Mouse (Mus musculus) layer of hippocampus, postnatal 25 days (tissue): ENCODE data around the gene Fam20c. TPM values are rescaled to one million over a fixed set of nuclear protein-coding genes. Genes with fewer than 3 reads are reported as not detected.

ENCODE experiments used
- DNase-seq, 2 experiments: peaks; one replicate each; pipeline ENCODE4 v3.0.0; 2022; ENCODE audit warnings: mixed read lengths in 2 of 2, low spot score in 1 of 2; ENCODE audit errors: extremely low spot score in 1 of 2
- total RNA-seq, 2 experiments: library from RNA; stranded (reverse); gene quantifications; 2 replicates each; pipeline ENCODE4 v1.2.3; 2021

The Fam20c gene
- 10 to 100 TPM; 31.2 to 31.7 TPM for total RNA-seq

DNA sequence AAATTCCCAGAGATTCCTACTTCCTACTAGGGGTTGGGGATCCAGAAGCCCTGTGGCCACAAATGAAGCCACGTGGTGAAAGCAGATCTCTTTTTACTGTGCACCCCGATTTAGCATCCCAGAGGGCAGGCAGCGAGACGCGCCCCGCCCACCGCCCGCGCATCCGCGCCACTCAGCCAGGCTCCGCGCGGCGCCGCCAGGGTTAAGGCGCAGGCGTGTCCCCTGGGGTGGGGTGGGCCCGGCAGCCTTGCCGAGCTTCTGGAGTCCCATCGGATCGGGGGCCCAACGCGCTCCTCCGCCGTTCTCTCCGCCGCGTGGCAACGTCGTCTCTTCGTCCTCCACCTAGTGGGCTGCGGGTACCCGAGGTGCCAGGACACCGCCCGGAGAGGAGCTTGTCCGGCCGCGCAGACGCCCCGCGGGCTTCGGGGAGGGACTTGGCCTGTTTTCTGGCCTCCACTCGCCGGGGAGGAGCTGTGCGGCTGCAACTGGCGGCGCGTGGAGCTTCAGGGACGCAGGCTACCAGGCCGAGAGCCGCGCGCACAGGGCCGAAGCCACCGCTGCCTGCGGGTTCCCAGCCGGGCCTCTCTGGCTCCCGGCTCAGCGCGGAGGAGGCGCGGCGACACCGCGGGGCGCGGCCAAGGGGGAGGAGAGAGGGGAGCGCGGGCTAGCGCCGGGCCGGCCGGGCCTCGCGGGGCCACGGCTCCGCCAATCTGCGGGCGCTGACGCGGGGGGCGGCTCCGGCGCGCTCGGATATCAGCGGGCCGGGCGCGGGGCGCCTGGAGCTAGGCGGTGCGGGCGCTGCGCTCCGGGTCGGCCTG is at the start of gene Fam20c:
Gene Fam20c, plus strand, starts transcription at position 212 of the 818 bp plus-strand sequence.
- DNase-seq, result peak; percentile 51 to 73

DNA sequence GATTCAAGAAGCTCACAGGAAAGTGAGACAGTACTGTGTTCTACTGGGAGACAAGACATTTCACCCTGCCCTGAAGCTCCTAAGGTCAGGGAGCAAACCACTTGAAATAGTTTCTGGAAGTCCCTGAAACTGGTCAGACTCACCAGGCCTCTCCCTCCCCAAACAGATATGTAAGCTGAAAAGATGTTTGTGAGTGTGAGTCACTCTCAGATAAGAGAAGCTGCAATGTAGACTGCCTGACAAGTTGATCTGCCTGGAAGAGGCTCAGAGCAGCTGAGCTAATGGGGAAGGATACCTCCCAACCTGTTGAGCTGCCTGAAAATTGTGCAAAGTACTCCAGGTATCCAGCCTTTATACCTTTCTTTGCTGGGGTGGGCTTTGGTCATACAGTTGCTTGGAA is 46.9 kb upstream of the Fam20c start:
- no peak for DNase-seq

DNA sequence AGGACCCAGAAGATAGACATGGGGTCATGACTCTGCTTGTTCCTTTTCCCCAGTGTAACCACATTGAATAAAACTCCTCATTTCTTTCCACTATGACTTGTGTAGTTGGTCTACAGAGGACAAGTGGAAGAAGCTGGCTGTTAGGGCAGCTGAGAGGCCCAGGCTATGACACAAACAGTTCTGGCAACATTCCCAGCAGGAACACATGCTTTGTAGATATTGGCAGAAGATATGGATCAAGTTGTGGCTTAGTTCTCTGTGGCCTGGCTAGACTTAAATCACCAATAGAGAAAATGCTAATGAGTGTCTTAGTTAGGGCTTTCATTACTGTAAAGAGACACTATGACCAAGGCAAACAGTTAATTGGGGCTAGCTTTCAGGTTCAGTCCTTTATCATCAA is 45.7 kb upstream of the Fam20c start:
- DNase-seq, result no peak

DNA sequence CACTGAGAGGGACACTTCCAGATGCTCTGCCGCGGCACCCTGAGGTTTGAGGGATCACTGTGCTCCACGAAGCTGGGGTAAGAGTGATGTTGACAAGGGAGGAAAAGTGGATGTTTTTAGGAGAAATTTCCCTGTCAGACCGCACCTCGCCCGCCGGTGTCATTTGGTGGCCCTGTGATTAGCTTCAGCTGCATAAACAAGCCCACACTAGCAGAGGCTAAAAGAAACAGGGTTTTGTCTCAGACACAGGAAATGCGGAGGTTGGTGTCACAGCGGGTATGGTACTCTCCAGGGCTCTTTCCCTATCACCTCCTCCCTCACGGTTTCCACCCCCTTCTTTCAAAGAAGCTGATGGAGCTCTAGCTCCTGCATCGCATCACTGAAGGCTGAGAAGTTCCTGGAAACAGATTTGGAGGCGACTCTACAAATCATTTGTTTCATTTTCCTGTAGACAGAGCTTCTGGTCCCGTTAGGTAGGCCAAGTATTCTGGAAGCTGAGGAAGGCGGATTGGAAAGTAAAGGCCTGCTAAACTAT is 38.7 kb upstream of the Fam20c start:
- DNase-seq, result no peak

DNA sequence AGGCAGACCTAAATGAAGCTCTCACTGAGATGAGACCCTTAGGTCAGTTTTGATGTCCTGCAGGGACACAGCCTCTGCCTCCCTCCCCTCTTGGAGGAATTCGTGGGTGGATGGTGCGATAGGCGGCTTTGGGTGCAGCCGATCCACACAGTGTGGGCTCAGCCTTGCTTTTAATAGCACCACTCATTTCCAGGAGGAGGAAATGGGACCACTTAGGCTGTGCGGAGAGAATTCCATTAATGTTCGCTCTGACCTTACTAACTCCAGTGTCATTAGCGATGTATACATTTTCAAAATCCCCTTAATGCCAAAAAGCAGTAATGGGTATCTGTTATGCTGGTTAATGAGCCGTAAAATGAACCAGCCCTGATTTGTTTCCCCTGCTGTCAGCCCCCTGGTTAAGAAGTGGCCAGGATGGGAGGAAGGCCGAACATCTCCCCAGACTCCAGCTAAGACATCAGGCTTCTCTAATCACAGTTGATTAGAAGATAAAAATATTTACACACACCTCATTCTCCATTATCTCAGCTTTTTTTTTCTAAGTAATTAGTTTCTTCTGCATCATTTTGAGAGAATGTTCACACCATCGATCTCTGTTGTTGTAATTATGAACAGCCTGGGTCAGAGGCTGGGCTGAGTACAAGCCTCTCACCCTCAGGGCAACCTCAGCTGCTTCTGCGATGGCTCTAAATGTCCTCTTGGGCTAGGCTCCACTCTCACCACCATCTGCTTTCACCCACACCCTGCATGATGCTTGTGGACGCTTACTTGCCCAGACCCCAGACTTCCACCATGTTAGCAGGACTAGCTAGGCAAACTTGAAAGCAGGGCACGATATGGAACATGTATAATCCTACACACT is 33.8 kb upstream of the Fam20c start:
- no peak for DNase-seq

DNA sequence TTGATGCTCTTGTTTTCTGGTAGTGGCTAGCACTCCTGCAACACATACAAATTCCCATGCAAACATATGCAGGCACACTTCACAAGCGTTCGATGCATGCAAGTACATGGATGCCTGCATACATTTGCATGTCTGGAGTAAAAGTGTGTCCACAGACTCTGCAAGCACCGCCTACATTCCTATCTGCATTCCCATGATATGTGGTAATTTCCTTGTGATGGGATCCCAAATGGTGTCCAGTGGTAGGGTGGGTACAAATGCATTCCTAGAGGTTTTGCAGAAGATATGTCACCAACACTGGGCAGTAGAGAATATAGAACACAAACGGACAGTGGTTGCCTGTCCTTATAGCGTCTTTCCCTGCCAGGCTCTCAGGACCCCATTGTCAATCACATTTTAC is 29.9 kb upstream of the Fam20c start:
- no peak for DNase-seq

DNA sequence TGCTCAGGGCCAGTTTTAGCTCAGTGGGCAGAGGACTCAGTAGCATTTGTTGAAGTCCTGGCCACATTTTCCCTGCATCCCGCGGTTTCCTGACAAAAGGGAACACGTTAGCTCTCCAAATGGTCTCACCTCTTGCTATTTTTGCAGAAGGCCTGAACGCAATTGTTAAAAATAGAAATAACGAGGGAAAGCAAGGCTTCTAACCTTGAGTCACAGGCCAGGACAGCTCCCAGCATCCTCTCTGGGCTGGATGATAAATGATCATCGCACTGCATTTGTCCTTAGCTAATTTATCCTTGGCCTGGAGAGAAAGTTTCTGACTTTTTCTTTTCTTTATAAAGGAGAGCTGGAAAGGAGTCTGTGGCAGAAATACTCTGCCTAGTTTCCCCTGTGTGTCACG is 29.2 kb upstream of the Fam20c start:
- no peak for DNase-seq

DNA sequence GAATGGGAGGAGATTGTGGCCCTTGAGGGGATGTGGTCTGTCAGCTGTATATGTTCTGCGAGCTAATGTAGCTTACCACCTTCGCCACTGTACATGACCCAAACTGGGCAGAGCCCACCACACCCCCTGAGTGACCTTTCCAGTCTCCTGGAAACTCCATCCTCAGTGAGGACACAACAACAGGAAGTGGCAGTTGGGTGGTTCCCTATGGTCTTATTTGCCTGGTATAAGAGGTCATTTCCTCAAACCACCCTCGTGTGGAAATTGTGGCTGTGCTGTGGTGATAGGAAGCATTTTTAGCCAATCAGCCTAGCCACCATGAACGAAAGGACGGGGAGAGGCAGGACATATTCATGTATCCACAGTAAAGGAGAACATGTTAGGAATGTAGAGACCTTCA is 23.5 kb upstream of the Fam20c start:
- no peak for DNase-seq

DNA sequence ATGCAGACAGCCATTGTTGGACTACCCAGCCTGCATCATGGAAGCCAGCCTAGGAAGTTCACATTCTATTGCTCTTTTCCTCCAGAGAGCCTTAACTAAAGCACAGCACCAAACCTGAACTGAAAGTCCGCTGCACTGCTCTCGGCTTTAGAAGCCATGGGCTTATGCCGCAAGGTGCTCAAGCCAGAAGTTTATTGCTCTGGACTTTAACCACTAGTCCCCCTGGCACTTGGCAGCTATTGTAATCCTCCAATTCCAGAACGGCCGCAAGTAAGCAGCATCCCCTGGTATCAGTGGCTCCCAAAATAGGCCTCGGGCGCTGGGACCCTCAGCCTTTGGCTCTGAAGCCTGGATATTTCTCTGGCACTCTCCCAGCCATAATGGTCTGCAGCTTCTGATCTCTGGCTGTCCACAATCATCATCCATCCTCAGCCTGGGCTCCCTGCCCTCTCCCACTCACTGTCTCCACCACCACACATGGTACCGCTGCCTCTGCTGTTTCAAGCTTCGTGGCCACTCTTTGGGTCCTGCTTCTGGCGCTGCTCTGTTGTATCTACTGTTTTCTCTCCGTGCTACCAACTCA is 20.9 kb upstream of the Fam20c start:
- DNase-seq, result no peak

DNA sequence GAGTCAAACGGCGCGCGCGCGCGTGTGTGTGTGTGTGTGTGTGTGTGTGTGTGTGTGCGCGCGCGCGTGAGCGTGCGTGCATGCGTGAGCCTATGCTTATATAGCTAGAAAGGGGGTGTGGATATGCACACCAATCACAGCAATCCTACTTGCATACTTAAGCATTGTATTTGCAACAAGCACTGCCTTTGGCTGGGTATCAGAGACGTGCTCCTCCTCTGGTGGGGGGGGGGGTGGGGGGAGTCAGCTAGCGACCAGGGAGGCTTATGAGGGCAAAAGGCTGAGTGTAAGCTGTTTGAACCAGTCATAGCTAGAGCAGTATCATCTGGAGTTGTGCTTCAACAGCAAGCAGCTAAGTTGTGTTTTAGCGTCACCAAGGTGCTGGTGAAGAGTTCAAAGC is 20.3 kb upstream of the Fam20c start:
- no peak for DNase-seq

DNA sequence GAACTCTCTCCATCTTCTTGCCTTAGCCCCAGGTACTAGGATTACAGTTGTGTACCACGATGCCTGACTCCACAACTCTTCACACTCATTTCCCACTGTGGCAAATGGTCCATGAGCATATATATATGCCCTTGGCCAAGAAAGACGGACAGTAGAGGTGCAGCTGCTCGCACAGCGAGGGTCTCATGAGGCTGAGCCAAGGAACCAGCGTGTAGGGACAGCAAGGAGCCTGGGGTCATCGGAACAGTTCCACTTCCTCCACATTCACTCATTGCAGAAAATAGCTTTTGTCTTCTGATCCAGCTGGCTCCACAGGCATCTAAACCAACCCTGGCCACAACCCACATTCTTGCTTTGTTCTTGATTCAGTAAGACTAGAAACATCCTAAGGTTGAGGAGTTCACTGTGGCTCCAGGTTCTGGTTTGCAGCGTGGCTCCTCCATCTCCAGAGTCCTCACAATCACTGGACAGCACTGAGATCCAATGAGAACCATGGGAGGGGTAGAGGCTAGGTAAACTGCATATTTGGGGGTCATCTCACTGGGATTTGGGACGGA is 19.0 kb upstream of the Fam20c start:
- no peak for DNase-seq

DNA sequence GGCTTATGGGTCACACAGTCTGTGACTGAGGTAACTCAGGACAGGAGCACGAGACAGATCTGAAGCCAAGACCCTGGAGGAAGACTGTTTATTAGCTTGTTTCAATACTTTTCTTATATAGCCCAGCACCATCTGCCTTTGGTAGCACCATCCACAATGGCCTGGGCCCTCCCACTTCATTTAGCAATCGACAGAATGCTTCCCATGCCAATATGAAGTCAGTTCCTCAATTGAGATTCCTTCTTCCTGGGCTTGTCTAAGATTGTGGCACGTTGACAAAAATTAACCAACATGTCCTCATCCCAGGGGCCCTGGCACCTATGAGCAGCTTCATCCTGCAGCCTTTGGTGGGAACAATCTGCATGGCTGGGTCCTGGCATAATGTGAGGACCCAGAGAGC is 14.2 kb upstream of the Fam20c start:
- DNase-seq, result no peak

DNA sequence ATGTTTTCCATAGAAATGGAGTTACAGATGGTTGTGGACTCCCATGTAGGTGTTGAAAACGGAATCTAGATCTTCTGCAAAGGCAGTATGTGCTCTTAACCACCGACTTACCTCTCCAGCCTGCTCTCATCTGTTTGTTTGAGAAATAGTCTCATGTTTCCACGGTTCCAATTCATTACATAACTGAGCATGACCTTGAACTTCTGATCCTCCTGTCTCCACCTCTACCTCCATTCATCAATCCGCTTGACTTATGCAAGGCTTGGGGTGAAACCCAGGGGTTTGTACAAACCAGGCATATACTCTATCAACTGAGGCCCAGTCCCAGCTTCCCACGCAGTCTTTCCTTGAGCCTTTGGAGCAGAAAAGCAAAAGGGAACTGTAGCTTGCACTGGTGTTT is 12.8 kb upstream of the Fam20c start:
- no peak for DNase-seq

DNA sequence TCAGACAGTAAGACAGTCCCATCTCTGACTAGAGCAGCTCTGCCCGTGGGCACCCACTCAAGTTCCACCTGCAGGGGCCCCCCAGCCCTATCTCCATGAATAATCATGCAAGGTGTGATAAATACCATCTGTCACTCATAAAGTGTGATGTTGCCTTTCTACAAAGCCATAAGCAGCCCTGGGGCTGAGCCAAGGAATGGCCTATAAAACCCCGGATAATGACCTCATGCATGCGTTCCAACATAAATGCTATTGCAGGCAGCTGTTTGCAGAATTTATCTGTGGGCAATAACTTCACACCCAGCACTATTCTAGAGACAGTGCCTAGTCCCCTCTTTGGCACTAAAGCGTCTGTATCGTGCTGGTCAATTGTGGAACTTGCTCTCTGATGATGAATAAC is 12.0 kb upstream of the Fam20c start:
- no peak for DNase-seq

DNA sequence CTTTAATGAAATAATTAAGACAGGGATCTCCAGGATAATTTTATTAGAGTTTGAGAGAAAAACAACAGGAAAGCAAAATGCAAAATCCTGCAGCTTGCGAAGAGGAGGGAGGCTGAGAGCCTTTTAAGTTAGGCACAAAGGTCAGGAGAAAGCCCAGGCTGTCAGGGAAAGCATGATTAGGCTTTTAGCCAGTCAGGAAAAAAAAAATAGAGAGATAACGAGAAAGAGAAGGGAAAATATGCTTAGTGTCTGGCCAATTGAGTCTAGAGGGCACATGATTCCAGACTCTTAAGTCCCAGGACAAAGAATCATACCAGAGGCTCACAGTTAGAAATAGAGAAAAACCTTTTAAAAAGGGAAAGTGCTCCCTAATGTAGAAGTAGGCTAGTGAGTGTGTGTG is 10.7 kb upstream of the Fam20c start:
- no peak for DNase-seq

DNA sequence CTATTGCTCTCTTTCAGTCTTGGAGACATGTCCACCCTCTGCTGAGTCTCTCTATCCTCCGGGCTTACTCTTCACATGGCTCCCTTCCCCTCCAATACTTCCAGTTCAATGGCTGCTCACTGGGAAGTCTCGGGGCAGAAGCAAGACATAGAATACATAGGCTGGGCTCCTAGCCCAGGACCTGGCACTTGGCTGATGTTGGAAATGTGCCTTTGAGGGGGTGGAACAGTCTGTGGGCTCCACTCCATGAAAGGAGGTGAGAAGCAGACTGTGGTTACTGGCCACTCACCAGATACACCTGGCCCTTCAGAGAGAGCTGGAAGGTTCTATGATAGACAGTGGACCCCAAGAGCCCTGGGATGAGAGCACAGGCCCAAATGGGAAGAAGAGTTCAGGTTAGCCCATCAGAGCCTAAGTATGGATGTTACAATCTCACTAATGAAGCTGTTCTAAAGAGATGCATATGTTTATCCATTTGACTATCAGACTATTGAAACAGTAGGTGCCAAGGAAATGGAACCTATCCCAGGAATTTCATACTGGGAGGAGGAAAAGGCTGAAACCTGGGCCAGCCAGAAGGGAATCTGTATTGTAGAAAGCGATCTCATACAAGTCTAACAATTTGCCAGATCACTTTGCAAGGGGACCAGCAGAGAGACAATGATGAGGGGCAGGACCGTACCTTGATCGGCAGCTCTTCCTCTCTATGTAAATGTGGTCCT is 8.8 kb upstream of the Fam20c start:
- no peak for DNase-seq

DNA sequence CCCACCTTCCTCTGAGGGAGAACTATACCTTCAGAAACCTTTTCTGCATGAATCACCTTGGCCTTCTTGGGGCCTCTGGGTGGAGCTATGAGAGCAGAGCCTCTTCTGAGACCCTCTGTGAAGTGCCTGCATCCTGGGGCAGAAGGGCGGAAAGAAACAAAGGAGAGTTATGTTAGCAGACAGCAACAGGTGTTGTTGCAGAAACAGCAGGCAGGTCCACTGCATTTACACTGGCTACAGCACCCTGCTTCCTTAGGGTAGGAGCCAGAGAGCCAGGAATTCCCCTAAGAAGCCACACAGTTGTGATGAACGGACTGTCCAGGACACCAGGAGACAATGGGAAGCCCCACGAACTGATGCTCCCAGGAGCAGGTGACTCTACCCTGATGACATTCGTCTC is 1.0 kb upstream of the Fam20c start:
- DNase-seq, result no peak

DNA sequence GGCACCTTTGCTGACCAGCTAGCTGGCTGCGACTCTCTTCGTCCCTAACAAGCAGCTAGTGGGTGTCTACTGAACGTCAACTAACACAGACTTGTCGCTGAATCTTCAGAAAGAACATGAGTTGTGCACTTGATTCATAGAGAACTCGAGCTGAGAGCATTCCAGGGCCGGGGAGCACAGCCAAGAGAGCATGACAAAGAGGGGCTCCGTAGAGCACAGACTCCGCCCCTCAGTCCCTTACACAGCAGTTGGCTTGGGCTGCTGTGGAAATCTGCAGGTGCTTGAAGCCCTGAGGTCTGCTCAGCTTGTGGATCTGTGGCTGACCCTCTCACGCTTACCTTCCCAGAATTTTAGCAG is 390 bp upstream of the Fam20c start:
- peak in 1 of 2 experiments; percentile 11 for DNase-seq

DNA sequence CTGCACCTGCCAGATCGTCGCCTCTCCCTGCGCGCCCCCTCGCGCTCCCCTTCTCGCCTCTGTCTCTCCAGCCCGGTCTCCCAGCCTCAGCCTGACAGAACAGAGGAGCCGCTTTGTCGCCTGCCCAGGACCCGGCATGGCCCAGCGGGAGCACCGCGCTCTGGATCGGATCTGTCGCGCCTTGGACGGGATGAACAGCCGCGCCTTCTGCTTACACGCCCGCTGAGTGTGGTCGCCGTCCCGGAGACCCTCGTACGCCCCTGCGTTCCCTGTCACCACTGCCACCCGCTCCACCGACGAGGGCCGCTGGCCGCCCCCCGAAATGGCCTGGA is 773 bp downstream of the Fam20c start:
- no peak for DNase-seq
